Mouse (Mus musculus) limb, embryonic 10.5 days (tissue): ENCODE results near the gene Rin2. TPM values are rescaled to one million over a fixed set of nuclear protein-coding genes. Genes with fewer than 3 reads are reported as not detected.

ENCODE experiments used
- DNase-seq: peaks from one replicate; pipeline ENCODE4 v3.0.0-alpha.2; 2017; ENCODE audit warnings: low spot score
- H3K27ac ChIP-seq: fragments of 300-500 bp; sonication (generic); 2 replicates; pipeline ENCODE4 v1.5.1; 2016; ENCODE audit warnings: mild to moderate bottlenecking
- H3K27me3 ChIP-seq: fragments of 300-500 bp; sonication (generic); 2 replicates; pipeline ENCODE4 v1.6.1; 2016; ENCODE audit warnings: low read depth, mild to moderate bottlenecking; ENCODE audit not compliant: poor library complexity, severe bottlenecking
- H3K36me3 ChIP-seq: fragments of 300-500 bp; sonication (generic); 2 replicates; pipeline ENCODE4 v1.6.1; 2016; ENCODE audit warnings: mild to moderate bottlenecking, moderate library complexity
- H3K4me1 ChIP-seq: fragments of 300-500 bp; sonication (generic); 2 replicates; pipeline ENCODE4 v1.6.1; 2016
- H3K4me3 ChIP-seq: fragments of 300-500 bp; sonication (generic); 2 replicates; pipeline ENCODE4 v1.5.1; 2016; ENCODE audit warnings: mild to moderate bottlenecking, moderate library complexity
- H3K9me3 ChIP-seq: fragments of 300-500 bp; sonication (generic); replicated peaks from 2 replicates; pipeline ENCODE4 v1.6.1; 2016; ENCODE audit warnings: mild to moderate bottlenecking
- WGBS: fragments of 180-500 bp; shearing (Covaris S2); methylation state at CpG from one replicate; pipeline ENCODE4 v1.1.7; 2016; 5-methylcytosine and 5-hydroxymethylcytosine counted together
- polyA plus RNA-seq: library from polyadenylated mRNA; unstranded; fragments of >200 nt; fragmentation: Nextera tagmentation; extraction: Ambion mirVana; gene quantifications from 2 replicates; pipeline ENCODE4 v1.2.1, GENCODE M21; 2016

Rin2 gene
- polyA plus RNA-seq, 1 experiment from 2014 or later = 11.8 TPM

DNA sequence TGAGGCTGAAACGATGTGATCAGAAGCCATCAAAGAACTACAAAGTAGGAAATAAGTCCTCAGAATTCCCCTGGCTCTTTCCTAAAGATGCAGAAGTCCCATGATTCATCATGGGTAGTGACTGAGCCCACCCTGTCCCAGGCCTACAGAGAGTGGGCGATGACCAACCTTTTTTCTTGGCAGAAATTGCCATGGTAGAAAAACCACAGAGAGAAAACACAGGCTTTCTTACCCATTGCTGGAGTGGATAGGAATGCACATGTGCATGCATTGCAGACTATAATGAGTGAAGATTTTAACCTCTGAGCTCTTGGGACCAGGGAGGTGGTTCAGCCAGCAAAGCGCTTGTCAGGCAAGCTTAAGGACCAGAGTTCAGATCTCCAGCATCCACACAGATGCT, 202.2 kb downstream of the Rin2 start:
- no peaks in the 10 kb centered on the region for H3K27me3 ChIP-seq
- H3K9me3 ChIP-seq = no peaks in the 10 kb centered on the region
- peaks cover 30% of the 10 kb centered on the region for H3K4me1 ChIP-seq
- no peak overlapping the region for H3K27ac ChIP-seq
- H3K4me3 ChIP-seq = no peak overlapping the region
- peaks cover 31% of the 10 kb centered on the region for H3K36me3 ChIP-seq
- DNase-seq = no peak
- 92% methylated on average over 3 of the region's 3 CpGs for WGBS

DNA sequence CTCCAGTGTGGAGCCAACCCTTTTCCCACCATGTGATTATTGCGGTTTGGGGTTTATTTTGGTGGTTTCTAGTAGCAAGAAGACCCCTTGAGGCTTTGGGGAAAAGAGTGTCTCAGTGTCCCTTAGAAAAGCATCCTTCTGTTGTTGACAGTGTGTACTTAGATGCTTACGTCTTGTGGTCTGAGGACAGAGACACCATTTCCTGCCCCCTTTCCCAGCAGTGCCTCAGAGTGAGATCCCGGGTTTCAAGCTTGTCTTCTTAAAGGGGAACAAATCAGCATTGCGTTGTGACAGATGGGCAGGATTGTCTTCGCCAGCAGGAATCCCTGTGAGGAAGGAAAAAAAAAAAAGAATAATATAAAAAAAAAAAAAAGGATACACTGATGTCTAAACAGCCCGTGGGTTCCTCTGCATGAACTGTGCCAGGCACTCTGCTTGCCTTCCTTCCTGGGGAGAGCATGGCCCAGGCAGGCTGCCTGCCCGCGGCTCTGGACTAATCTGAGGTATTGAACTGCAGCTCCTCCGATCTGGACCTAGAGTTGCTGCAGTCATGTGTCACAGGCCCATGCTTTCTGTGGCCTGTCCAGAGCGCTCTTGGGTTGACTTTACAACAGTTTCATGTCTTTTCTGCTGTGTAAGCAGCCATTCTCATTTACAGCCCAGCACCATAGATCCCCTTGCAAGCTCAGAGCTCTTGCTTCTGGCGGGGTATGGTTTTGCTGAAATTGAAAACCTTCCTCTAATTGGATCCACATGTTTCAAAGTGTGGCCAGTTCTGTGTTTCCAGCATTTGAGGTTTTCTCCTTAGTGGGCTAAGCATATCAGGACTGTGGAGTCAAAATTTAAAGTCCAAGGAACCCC, 206.1 kb downstream of the Rin2 start:
- Histone ChIP-seq H3K9me3 (no peaks in the 10 kb centered on the region), H3K27me3 (no peaks in the 10 kb centered on the region), H3K4me1 (peaks cover 64% of the 10 kb centered on the region), H3K36me3 (peaks cover 38% of the 10 kb centered on the region), H3K4me3 (peak overlapping the region; percentile 11; the same call in 1 of the 2 replicates), H3K27ac (peak overlapping the region; percentile 89)
- 43% methylated on average over 11 of the region's 11 CpGs for WGBS
- DNase-seq = peak; percentile 73

DNA sequence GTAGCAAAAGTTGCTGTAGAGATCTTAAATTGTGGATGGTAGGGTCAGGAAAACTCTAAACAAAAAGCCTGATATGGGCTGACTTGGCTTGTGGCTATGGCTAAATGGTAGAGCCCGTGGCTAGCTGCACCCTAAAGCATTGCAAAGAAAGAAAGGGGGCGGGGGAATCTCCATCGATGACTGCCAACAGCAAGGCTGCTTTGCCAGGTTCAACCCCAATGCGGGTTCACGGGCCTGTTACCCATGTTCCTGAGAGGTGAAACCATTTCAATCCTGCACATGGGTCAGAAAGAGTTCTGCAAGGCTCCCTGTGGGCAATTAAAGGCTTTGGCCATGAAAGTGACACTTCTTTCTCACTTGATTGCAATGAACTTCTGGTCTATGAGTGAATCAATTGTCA, 206.9 kb downstream of the Rin2 start:
- no peaks in the 10 kb centered on the region for H3K27me3 ChIP-seq
- peak overlapping the region; percentile 89 for H3K27ac ChIP-seq
- DNase-seq = peak; percentile 46
- WGBS = 91% methylated on average over 5 of the region's 5 CpGs
- H3K9me3 ChIP-seq = no peaks in the 10 kb centered on the region
- H3K4me3 ChIP-seq = 0 out of 2 replicates have a peak overlapping the region, but pooled peaks have one; percentile 2
- H3K4me1 ChIP-seq = peaks cover 67% of the 10 kb centered on the region
- H3K36me3 ChIP-seq = peaks cover 33% of the 10 kb centered on the region

DNA sequence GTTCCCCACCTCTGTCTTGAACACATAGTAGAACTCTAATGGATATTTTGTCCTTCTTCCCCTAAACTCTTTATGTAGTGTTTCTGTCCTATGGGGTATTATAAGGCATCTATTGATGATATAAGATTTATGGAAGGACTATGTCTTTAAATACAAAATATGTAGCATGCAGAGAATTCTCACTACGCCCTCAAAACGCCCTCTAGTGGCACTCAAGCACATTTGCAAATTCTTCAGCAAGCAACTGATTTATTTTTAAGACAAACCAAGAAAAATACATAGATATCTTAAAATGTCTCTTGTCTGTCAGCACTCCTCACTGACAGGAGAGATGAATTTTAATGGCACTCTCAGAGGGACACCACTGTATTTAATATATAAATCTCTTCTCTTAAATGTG, 207.4 kb downstream of the Rin2 start:
- Histone ChIP-seq H3K27me3 (no peaks in the 10 kb centered on the region), H3K4me3 (no peak overlapping the region), H3K36me3 (peaks cover 30% of the 10 kb centered on the region), H3K9me3 (no peaks in the 10 kb centered on the region), H3K4me1 (peaks cover 67% of the 10 kb centered on the region), H3K27ac (peak overlapping the region; percentile 89)
- WGBS = 32% methylated on average over 2 of the region's 2 CpGs
- DNase-seq = no peak

DNA sequence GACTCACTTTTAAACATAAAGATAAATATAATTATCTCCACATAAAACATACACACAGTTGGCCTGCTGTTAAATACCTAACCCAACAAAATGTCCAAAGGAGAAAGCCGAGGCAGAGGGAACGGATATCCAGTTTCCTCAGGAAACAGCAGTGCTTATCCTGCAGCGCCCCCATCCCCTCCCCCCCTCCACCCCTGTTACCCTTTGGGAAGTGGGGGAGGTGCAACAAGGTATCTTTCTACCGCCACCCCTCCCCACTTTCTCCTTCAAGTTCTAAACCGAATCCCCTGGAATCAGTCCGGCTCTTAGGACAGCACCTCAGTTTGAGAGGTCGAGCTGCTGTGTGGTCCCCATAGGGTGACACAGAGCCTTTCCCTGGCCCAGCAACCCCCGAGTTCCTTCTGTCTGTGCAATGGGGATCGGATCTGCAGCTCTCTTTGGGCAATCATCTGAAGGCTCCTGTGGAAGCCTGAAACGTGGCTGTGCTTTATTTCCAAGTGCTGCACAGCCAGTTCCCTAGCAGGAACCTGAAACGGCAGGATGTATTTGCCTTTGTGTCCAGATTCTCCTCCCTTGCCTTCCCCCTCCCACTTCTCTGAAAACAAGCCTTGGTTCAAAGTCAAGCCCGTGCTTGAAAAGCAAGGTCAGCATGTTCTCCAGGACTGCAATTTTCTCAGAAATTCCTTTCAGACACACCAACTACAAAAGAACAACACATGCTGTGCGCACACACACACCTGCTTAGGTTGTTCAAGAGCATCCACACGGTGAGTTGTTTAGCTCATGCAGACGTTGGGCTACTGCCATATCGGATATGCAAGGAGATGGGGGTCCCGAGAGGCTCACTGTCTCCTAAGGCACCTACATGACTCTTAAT, 209.3 kb downstream of the Rin2 start:
- peaks cover 18% of the 10 kb centered on the region for H3K36me3 ChIP-seq
- H3K27ac ChIP-seq = peak overlapping the region; percentile 87
- peak overlapping the region; percentile 12; the same call in 1 of the 2 replicates for H3K4me3 ChIP-seq
- no peaks in the 10 kb centered on the region for H3K9me3 ChIP-seq
- no peaks in the 10 kb centered on the region for H3K27me3 ChIP-seq
- H3K4me1 ChIP-seq = peaks cover 71% of the 10 kb centered on the region
- DNase-seq = peak; percentile 52
- WGBS = 44% methylated on average over 17 of the region's 17 CpGs

DNA sequence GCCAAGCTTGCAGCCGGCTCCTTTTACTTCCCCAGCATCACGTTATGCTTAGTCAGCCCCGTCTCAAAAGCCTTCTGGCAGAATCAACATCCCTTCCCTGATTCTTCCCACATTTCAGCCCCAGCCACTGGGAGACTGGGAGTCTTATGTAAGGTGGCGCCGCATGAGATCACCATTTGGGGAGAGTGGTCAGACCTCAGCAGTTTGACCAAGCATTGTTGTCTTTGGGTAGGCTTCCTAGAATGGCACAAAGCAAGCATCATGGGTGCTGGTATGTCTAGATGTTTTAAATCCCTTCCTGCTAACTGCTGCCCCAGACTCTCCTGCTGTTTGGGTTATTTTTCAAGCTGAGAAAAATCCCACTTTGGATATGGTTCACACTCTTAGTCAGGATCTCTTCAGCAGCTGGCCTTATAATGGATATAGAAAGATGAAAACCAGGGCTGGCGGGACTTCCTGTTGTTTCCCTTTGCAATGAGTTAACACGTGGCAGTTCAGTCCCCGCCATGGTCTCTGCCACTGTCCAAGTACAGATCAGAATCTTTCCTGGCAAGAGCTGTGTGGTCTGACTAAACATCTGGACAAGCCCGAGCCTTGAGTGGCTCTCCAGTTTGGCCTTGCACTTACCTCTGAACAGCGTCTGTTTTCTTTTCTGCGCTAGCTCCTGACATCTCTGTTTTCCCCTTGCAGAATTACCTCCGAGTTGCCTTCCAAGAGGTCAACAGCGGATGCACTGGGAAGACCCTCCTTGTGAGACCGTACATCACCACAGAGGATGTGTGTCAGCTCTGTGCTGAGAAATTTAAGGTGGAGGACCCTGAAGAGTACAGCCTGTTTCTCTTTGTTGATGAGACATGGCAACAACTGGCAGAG, 210.1 kb downstream of the Rin2 start:
- Histone ChIP-seq H3K36me3 (peaks cover 12% of the 10 kb centered on the region), H3K9me3 (no peaks in the 10 kb centered on the region), H3K27ac (peak overlapping the region; percentile 87), H3K4me1 (peaks cover 69% of the 10 kb centered on the region), H3K27me3 (no peaks in the 10 kb centered on the region), H3K4me3 (no peak overlapping the region)
- DNase-seq = no peak
- WGBS = 62% methylated on average over 14 of the region's 14 CpGs

DNA sequence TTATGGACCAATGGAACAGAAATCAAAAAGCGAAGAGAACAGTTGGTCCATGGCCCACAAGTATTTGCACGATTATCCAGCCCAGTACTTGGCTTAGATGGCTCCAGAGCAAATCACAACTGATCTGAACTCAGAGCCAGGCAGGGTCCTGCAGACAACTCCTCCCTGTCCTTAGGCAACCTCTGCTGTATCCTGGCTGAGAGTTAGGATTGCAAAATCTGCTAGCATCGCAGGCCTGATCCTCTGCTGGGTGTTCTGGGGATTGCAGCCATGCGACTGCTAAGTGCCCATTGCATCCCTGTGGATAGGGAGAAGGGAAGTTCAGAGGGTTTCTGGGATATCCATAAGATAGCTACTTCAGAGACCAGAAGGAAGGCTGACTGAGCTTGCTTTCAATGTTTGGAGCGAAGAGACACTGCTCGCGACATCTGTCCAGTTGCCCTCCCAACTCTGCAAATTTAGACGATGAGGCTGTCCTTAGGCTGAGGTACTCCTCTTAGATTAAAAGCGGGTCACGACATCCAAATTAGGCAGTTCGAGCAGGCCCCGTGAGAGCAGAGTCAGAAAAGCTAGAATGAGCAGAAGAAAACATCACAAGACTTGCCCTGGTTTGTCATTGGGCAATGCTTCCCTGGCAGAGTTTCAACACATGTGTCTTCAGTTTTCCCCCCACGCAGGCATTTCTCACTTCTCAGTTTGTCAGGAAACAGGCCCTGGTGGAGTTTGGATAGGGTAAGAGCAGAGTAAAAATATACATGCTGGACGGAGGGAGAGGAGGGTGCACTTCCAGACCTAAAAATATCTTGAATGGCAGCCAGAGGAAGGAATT, 213.1 kb downstream of the Rin2 start:
- WGBS = 63% methylated on average over 14 of the region's 14 CpGs
- peaks cover 7% of the 10 kb centered on the region for H3K36me3 ChIP-seq
- DNase-seq = peak; percentile 59
- peak overlapping the region; percentile 28; the same call in 1 of the 2 replicates for H3K27ac ChIP-seq
- peaks cover 44% of the 10 kb centered on the region for H3K4me1 ChIP-seq
- H3K27me3 ChIP-seq = no peaks in the 10 kb centered on the region
- H3K9me3 ChIP-seq = no peaks in the 10 kb centered on the region
- H3K4me3 ChIP-seq = no peak overlapping the region

DNA sequence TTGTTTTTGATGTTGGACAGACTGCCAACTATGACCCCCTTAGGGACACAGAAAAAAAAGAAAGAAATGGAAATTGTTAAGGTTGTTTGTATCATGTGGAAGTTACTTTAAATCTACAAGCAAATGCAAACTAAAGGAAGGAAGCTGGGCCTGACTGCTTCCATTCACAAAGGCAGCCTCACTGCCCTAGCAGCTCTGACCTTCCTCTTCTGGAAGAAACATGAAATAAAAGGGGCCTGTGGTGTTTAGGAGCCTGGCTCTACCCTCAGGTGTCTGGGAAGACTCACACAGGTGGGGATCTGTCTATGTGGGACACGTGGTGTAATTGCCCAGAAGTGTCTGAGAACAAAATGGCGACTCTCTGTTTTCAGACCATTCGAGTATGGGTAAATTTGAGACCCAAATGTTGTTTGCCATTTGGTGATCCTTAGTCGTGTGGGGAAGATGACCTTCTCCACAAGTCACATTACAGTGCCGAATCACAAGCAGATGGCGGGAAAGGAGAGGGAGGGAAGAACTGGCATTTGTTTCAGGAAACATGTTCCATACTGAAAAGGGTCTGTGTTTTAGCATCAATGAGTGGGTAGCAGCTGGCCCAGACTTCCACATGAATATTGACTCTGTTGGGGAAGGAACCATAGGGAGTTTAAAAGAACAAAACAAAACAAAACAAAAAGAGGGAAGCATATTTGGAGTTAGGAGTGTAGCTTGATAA, 213.9 kb downstream of the Rin2 start:
- no peak for DNase-seq
- H3K4me1 ChIP-seq = peaks cover 37% of the 10 kb centered on the region
- H3K9me3 ChIP-seq = no peaks in the 10 kb centered on the region
- no peak overlapping the region for H3K4me3 ChIP-seq
- no peaks in the 10 kb centered on the region for H3K27me3 ChIP-seq
- H3K27ac ChIP-seq = peak overlapping the region; percentile 59; the same call in 1 of the 2 replicates
- 72% methylated on average over 6 of the region's 6 CpGs for WGBS
- H3K36me3 ChIP-seq = peaks cover 7% of the 10 kb centered on the region; the same call in 1 of the 2 replicates

DNA sequence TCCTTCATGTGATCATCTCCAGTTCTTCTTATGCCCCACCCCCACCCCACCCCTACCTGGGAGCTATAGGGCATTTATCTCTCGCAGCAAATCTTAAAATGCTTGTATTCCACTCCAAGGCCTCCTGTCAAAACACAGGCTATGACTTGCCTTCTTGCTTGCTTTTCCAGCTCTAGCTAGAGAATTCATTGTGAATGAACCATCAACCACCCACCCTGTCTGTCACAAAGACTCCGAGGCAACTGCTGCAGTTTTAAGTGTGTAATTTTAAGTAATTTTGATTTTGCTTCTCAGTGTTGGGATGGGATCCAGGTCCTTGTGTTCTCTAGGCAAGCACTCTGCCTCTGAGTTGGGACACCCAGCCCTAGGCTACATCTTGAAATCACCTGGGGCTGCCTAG, 215.6 kb downstream of the Rin2 start:
- no peaks in the 10 kb centered on the region for H3K27me3 ChIP-seq
- no peak for DNase-seq
- peaks cover 20% of the 10 kb centered on the region for H3K4me1 ChIP-seq
- H3K27ac ChIP-seq = no peak overlapping the region
- 90% methylated on average over 2 of the region's 2 CpGs for WGBS
- H3K4me3 ChIP-seq = no peak overlapping the region
- H3K9me3 ChIP-seq = no peaks in the 10 kb centered on the region
- peaks cover 5% of the 10 kb centered on the region; the same call in 1 of the 2 replicates for H3K36me3 ChIP-seq

DNA sequence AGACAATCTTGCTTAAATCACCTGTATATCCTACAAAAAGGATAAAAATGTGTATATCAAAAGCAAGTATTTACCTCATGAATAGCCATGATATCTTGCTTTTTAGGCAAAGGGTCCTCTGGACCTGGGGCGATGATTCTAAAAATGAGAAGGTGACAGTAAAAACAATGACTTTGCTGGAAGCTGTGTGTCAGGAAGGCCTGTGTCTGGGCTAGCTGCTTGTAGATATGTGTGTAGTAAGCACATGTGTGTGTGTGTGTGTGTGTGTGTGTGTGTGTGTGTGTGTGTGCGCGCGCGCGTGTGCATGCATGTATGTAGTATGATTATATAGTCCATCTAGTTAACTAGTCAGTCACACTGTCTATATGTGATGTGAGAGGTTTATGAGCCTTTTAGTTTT, 218.7 kb downstream of the Rin2 start:
- no peak overlapping the region for H3K27ac ChIP-seq
- no peaks in the 10 kb centered on the region for H3K9me3 ChIP-seq
- 98% methylated on average over 6 of the region's 6 CpGs for WGBS

DNA sequence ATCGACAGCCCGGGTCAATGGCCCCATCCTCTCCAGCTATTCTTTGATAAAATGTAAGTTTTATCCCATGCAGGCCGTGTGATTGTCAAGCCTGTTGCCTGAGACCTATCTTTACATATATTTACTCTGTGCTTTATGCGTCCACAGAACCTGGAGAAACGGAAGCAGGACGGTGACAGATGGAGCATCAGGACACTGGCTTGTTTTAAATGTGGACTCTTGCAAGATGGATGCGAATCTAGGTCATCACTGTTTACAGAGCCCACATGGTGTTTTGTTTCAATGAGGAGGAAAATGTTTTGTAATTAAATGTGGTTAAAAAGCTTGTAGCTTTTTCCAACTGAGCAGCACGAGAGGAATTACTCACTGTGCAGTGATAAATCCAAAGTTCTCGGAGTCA, 223.1 kb downstream of the Rin2 start:
- no peaks in the 10 kb centered on the region for H3K27me3 ChIP-seq
- no peak overlapping the region for H3K4me3 ChIP-seq
- DNase-seq = no peak
- no peaks in the 10 kb centered on the region for H3K36me3 ChIP-seq
- no peak overlapping the region for H3K27ac ChIP-seq
- H3K4me1 ChIP-seq = peaks cover 5% of the 10 kb centered on the region; the same call in 1 of the 2 replicates
- no peaks in the 10 kb centered on the region for H3K9me3 ChIP-seq
- WGBS = 87% methylated on average over 9 of the region's 9 CpGs

More for the DNA sequence above, 218.7 kb downstream of the Rin2 start:
- H3K4me3 ChIP-seq = no peak overlapping the region
- H3K27me3 ChIP-seq = no peaks in the 10 kb centered on the region
- H3K36me3 ChIP-seq = no peaks in the 10 kb centered on the region
- peaks cover 4% of the 10 kb centered on the region; the same call in 1 of the 2 replicates for H3K4me1 ChIP-seq
- no peak for DNase-seq
